Comparison of ENCODE assay signal across 18 mouse cellular contexts in the genomic region with DNA sequence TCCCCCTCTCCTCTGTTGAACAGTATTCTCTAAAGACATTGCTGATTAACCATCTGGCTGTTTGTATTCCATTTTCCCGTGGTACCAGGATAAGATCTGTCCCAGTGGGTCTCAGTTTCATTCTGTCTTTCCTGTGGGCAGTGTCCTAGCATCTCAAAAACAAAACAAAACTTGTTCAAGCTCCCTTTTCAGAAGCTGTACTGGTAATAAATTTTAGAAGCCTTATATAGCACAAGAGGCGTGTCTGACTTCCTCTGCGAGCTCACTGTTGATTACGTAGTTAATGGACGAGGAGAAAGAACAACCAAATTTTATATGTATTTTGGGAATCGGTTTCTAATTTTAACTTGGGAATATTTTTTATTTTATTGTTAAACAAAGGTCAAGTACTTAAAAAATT. TPM values are rescaled to one million over a fixed set of nuclear protein-coding genes. Genes with fewer than 3 reads are reported as not detected.
A peak's percentile ranks its signal among the peaks of the same experiment; 100 is the strongest.
DNase-seq lines count a peak whose midpoint lies in the region; ATAC-seq and TF ChIP-seq lines count a peak whose summit lies in the region.
"Had no signal": no experiment of that assay in that cellular context is flagged by ENCODE, and none has a peak within 500 bp of the region (broad histone marks: within the 10 kb centered on the region; RNA-seq: fewer than 3 reads in every experiment).

No protein-coding gene starts in this region.

- no peaks in the 10 kb centered on the region for H3K36me3 ChIP-seq in heart, embryonic 13.5 days
- H3K36me3 ChIP-seq in heart, adult 2 months (ENCODE audit: control insufficient read depth, insufficient read depth, low read length): peaks cover 14% of the 10 kb centered on the region
- no peaks in the 10 kb centered on the region for H3K36me3 ChIP-seq in lung, postnatal 0 days (ENCODE audit: insufficient read depth, low read length)
- H3K36me3 ChIP-seq in splenic B cell, adult 2 months (ENCODE audit: control insufficient read depth, insufficient read depth, low read length, poor library complexity, severe bottlenecking): no peaks in the 10 kb centered on the region
- H3K36me3 ChIP-seq: heart, embryonic 15.5 days; hindbrain, embryonic 15.5 days; limb, embryonic 15.5 days had no signal

- no peak for TF ChIP-seq CTCF in heart, adult 2 months (IDR thresholded peaks at IDR 0.05)
- no peak for TF ChIP-seq CTCF in lung, postnatal 0 days (IDR thresholded peaks at IDR 0.05)

- ATAC-seq in heart, embryonic 13.5 days (ENCODE audit: extremely low read depth, insufficient number of reproducible peaks, low FRiP score, low TSS enrichment): no peak
- no peak for ATAC-seq in lung, postnatal 0 days
- ATAC-seq in hematopoietic stem cell, adult 5-6 weeks (replicated peaks in 1 of 2; ENCODE audit: insufficient read depth in 1 of 2, low FRiP score in 2 of 2, low TSS enrichment in 1 of 2, low read depth in 1 of 2, poor library complexity in 2 of 2, severe bottlenecking in 2 of 2): peak; percentile 47 to 68; a peak in 3 of 4 replicates
- ATAC-seq: activated CD4-positive, CD25-positive, alpha-beta regulatory T cell, adult 4 months; forebrain, embryonic 16.5 days had no signal

- peaks cover 10% of the 10 kb centered on the region for H3K79me2 ChIP-seq in heart, adult 2 months (replicated peaks; ENCODE audit: control insufficient read depth, insufficient read depth, low read length)

- H3K4me2 ChIP-seq in heart, embryonic 13.5 days: no peak overlapping the region
- no peak overlapping the region for H3K4me2 ChIP-seq in lung, postnatal 0 days (replicated peaks; ENCODE audit: low read depth, low read length)
- H3K4me2 ChIP-seq: heart, embryonic 15.5 days; hindbrain, embryonic 15.5 days; limb, embryonic 15.5 days had no signal

- H3K9me3 ChIP-seq in heart, embryonic 13.5 days: no peaks in the 10 kb centered on the region
- H3K9me3 ChIP-seq in lung, postnatal 0 days (ENCODE audit: low read length): no peaks in the 10 kb centered on the region
- H3K9me3 ChIP-seq: heart, embryonic 15.5 days; hindbrain, embryonic 15.5 days; limb, embryonic 15.5 days had no signal

- no peaks in the 10 kb centered on the region for H3K27me3 ChIP-seq in heart, embryonic 13.5 days (replicated peaks)
- H3K27me3 ChIP-seq in heart, adult 2 months (ENCODE audit: control insufficient read depth, insufficient read depth, low read length): no peaks in the 10 kb centered on the region
- H3K27me3 ChIP-seq in lung, postnatal 0 days (replicated peaks; ENCODE audit: insufficient read depth, low read length): no peaks in the 10 kb centered on the region
- H3K27me3 ChIP-seq in splenic B cell, adult 2 months (ENCODE audit: control insufficient read depth, insufficient read depth, low read length, poor library complexity, severe bottlenecking): no peaks in the 10 kb centered on the region
- H3K27me3 ChIP-seq: heart, embryonic 15.5 days; hindbrain, embryonic 15.5 days; limb, embryonic 15.5 days had no signal

- no peak overlapping the region for H3K4me3 ChIP-seq in heart, embryonic 13.5 days
- H3K4me3 ChIP-seq in heart, adult 2 months: no peak overlapping the region
- no peak overlapping the region for H3K4me3 ChIP-seq in lung, postnatal 0 days (ENCODE audit: low read depth, low read length)
- H3K4me3 ChIP-seq: heart, embryonic 15.5 days; hindbrain, embryonic 15.5 days; left cerebral cortex, adult 2 months; limb, embryonic 15.5 days; myocyte had no signal

- 0 out of 2 replicates have a peak overlapping the region, but pooled peaks have one; percentile 28 for H3K27ac ChIP-seq in heart, embryonic 13.5 days (replicated peaks)
- H3K27ac ChIP-seq in heart, adult 2 months: no peak overlapping the region
- no peak overlapping the region for H3K27ac ChIP-seq in lung, postnatal 0 days (ENCODE audit: low read length)
- H3K27ac ChIP-seq: heart, embryonic 15.5 days; hindbrain, embryonic 15.5 days; left cerebral cortex, adult 2 months; limb, embryonic 15.5 days had no signal

- WGBS in heart, embryonic 13.5 days: 73% methylated on average over 6 of the region's 6 CpGs
- WGBS in heart, adult 2 months: 31% methylated on average over 6 of the region's 6 CpGs
- WGBS in lung, postnatal 0 days: 51% methylated on average over 6 of the region's 6 CpGs

- TF ChIP-seq POLR2A in heart, adult 2 months (IDR thresholded peaks at IDR 0.05; ENCODE audit: insufficient read depth, low read depth, low read length): no peak

- H3K9ac ChIP-seq in heart, embryonic 13.5 days: no peak overlapping the region
- H3K9ac ChIP-seq in heart, adult 2 months (ENCODE audit: low read depth, low read length): no peak overlapping the region
- H3K9ac ChIP-seq in lung, postnatal 0 days (replicated peaks; ENCODE audit: low read depth): no peak overlapping the region
- H3K9ac ChIP-seq: heart, embryonic 15.5 days; hindbrain, embryonic 15.5 days; limb, embryonic 15.5 days had no signal

- intact Hi-C loops in heart, adult 2 months (cut with DNase I): no loop called here

- DNase-seq in heart, adult 2 months: no peak
- DNase-seq in lung, postnatal 0 days (ENCODE audit: low spot score): peak; percentile 27
- no peak for DNase-seq in lung, postnatal 36 days
- DNase-seq in splenic B cell, adult 2 months (ENCODE audit: low read depth, low spot score): peak; percentile 7
- no peak for DNase-seq in embryo, embryonic 10.5 days (ENCODE audit: low spot score)
- DNase-seq in adrenal gland, postnatal 10 days: no peak
- DNase-seq: cerebellum, postnatal 25 days; gastrocnemius, postnatal 14 days; kidney, postnatal 14 days had no signal

- H3K4me1 ChIP-seq in heart, embryonic 13.5 days: peaks cover 52% of the 10 kb centered on the region
- H3K4me1 ChIP-seq in heart, adult 2 months (ENCODE audit: control insufficient read depth, insufficient read depth, low read length): peaks cover 20% of the 10 kb centered on the region
- H3K4me1 ChIP-seq in lung, postnatal 0 days (ENCODE audit: insufficient read depth, low read depth, low read length): no peaks in the 10 kb centered on the region

- no peak for TF ChIP-seq EP300 in heart, adult 2 months (IDR thresholded peaks at IDR 0.05; ENCODE audit: insufficient read depth, low read depth, low read length)
- no peak for TF ChIP-seq EP300 in lung, postnatal 0 days (IDR thresholded peaks at IDR 0.05)

RNA-seq across cellular contexts. Expression of gene Fam222b, which starts 31.2 kb away (rescaled TPM):
- 16.5 and 17.7 TPM in 2 replicates for polyA plus RNA-seq in heart, embryonic 13.5 days (2015; fragmentation: Nextera tagmentation; extraction: Ambion mirVana)
- 10 to 100 TPM; 10.4 to 11.4 TPM for total RNA-seq in heart, adult 2 months (2021)
- 11.9 and 12.6 TPM in 2 replicates for polyA plus RNA-seq in heart, adult 2 months (2012; rRNA removed)
- polyA plus RNA-seq in lung, postnatal 0 days (2015; fragmentation: Nextera tagmentation; extraction: Ambion mirVana): 8.6 and 10.0 TPM in 2 replicates
- 3.2 and 5.6 TPM in 2 replicates for total RNA-seq in hematopoietic stem cell, adult 5-6 weeks (2017)
- total RNA-seq in adrenal gland, postnatal 10 days (2021): 10 to 100 TPM; 14.7 to 15.3 TPM

RNA-seq across cellular contexts. Expression of gene Traf4, which starts 39.7 kb away (rescaled TPM):
- polyA plus RNA-seq in heart, embryonic 13.5 days (2015; fragmentation: Nextera tagmentation; extraction: Ambion mirVana): 41.2 and 43.0 TPM in 2 replicates
- total RNA-seq in heart, adult 2 months (2021): 1 to 10 TPM; 3.7 to 6.0 TPM
- 11.2 and 13.4 TPM in 2 replicates for polyA plus RNA-seq in heart, adult 2 months (2012; rRNA removed)
- polyA plus RNA-seq in lung, postnatal 0 days (2015; fragmentation: Nextera tagmentation; extraction: Ambion mirVana): 33.0 and 33.9 TPM in 2 replicates
- 13.5 and 16.3 TPM in 2 replicates for total RNA-seq in hematopoietic stem cell, adult 5-6 weeks (2017)
- total RNA-seq in adrenal gland, postnatal 10 days (2021): 10 to 100 TPM; 52.2 to 53.0 TPM

RNA-seq across cellular contexts. Expression of gene Eral1, which starts 45.5 kb away (rescaled TPM):
- 23.6 and 24.3 TPM in 2 replicates for polyA plus RNA-seq in heart, embryonic 13.5 days (2015; fragmentation: Nextera tagmentation; extraction: Ambion mirVana)
- 10 to 100 TPM; 25.0 to 28.2 TPM for total RNA-seq in heart, adult 2 months (2021)
- polyA plus RNA-seq in heart, adult 2 months (2012; rRNA removed): 34.9 and 42.4 TPM in 2 replicates
- polyA plus RNA-seq in lung, postnatal 0 days (2015; fragmentation: Nextera tagmentation; extraction: Ambion mirVana): 14.8 and 17.7 TPM in 2 replicates
- 28.3 and 28.5 TPM in 2 replicates for total RNA-seq in hematopoietic stem cell, adult 5-6 weeks (2017)
- 10 to 100 TPM; 30.4 to 35.0 TPM for total RNA-seq in adrenal gland, postnatal 10 days (2021)

RNA-seq across cellular contexts. Expression of gene Nek8, which starts 50.8 kb away (rescaled TPM):
- 12.7 and 13.2 TPM in 2 replicates for polyA plus RNA-seq in heart, embryonic 13.5 days (2015; fragmentation: Nextera tagmentation; extraction: Ambion mirVana)
- 1 to 10 TPM; 1.6 to 2.5 TPM for total RNA-seq in heart, adult 2 months (2021)
- polyA plus RNA-seq in heart, adult 2 months (2012; rRNA removed): 7.0 and 7.6 TPM in 2 replicates
- polyA plus RNA-seq in lung, postnatal 0 days (2015; fragmentation: Nextera tagmentation; extraction: Ambion mirVana): 11.7 and 14.4 TPM in 2 replicates
- 4.6 and 4.8 TPM in 2 replicates for total RNA-seq in hematopoietic stem cell, adult 5-6 weeks (2017)
- total RNA-seq in adrenal gland, postnatal 10 days (2021): 10 to 100 TPM in 1 of 2 experiments, 1 to 10 TPM in 1; 8.6 to 10.9 TPM

RNA-seq across cellular contexts. Expression of gene Tlcd1, which starts 50.8 kb away (rescaled TPM):
- polyA plus RNA-seq in heart, embryonic 13.5 days (2015; fragmentation: Nextera tagmentation; extraction: Ambion mirVana): 14.3 and 14.7 TPM in 2 replicates
- total RNA-seq in heart, adult 2 months (2021): 1 to 10 TPM; 5.4 to 5.7 TPM
- polyA plus RNA-seq in heart, adult 2 months (2012; rRNA removed): 15.7 and 17.3 TPM in 2 replicates
- 18.2 and 20.0 TPM in 2 replicates for polyA plus RNA-seq in lung, postnatal 0 days (2015; fragmentation: Nextera tagmentation; extraction: Ambion mirVana)
- total RNA-seq in hematopoietic stem cell, adult 5-6 weeks (2017): 4.7 and 5.2 TPM in 2 replicates
- total RNA-seq in adrenal gland, postnatal 10 days (2021): 10 to 100 TPM; 34.4 to 45.6 TPM

Comparison
In these comparisons a context has a peak if more than half of its experiments do, and no peak if none do; other contexts are left out.
1. DNase-seq: peak in lung, postnatal 0 days (single experiment) and splenic B cell, adult 2 months (single experiment); none in heart, adult 2 months (0 of 2), lung, postnatal 36 days (single experiment), embryo, embryonic 10.5 days (single experiment) and adrenal gland, postnatal 10 days (single experiment).
2. ATAC-seq: peak in hematopoietic stem cell, adult 5-6 weeks (2 of 2); none in heart, embryonic 13.5 days (single experiment) and lung, postnatal 0 days (single experiment).